Mouse (Mus musculus) intestine, postnatal 0 days (tissue): ENCODE measurements around the gene Cbx7. TPM values are rescaled to one million over a fixed set of nuclear protein-coding genes. Genes with fewer than 3 reads are reported as not detected.
A peak's percentile ranks its signal among the peaks of the same experiment; 100 is the strongest.

Experiments
- ATAC-seq: fragments of 200-750 bp; cut with Nextera tagmentation; 2 replicates; pipeline ENCODE4 v1.8.0; 2017; ENCODE audit warnings: mild to moderate bottlenecking, moderate TSS enrichment, moderate library complexity
- H3K27ac ChIP-seq: fragments of 300-500 bp; sonication (generic); 2 replicates; pipeline ENCODE4 v1.5.1; 2014; ENCODE audit warnings: mild to moderate bottlenecking, low read depth, low read length, moderate library complexity
- H3K27me3 ChIP-seq: fragments of 300-500 bp; sonication (generic); replicated peaks from 2 replicates; pipeline ENCODE4 v1.6.1; 2014; ENCODE audit warnings: low read length, mixed read lengths; ENCODE audit not compliant: control insufficient read depth, insufficient read depth
- H3K36me3 ChIP-seq: fragments of 300-500 bp; sonication (generic); 2 replicates; pipeline ENCODE4 v1.6.1; 2014; ENCODE audit warnings: mild to moderate bottlenecking, moderate library complexity; ENCODE audit not compliant: control insufficient read depth, insufficient read depth
- H3K4me1 ChIP-seq: fragments of 300-500 bp; sonication (generic); replicated peaks from 2 replicates; pipeline ENCODE4 v1.6.1; 2014; ENCODE audit warnings: antibody characterized with exemption, low read length, mixed read lengths; ENCODE audit not compliant: control insufficient read depth, insufficient read depth
- H3K4me2 ChIP-seq: fragments of 300-500 bp; sonication (generic); replicated peaks from 2 replicates; pipeline ENCODE4 v1.6.1; 2014; ENCODE audit warnings: low read depth, mild to moderate bottlenecking, moderate library complexity
- H3K4me3 ChIP-seq: fragments of 300-500 bp; sonication (generic); 2 replicates; pipeline ENCODE4 v1.5.1; 2014; ENCODE audit warnings: low read depth, low read length
- H3K9ac ChIP-seq: fragments of 300-500 bp; sonication (generic); 2 replicates; pipeline ENCODE4 v1.6.1; 2014; ENCODE audit warnings: mild to moderate bottlenecking, low read depth, low read length
- H3K9me3 ChIP-seq: fragments of 300-500 bp; sonication (generic); 2 replicates; pipeline ENCODE4 v1.6.1; 2016; ENCODE audit warnings: mixed run types; ENCODE audit not compliant: control insufficient read depth
- CTCF ChIP-seq: sonication (generic); IDR thresholded peaks from 2 replicates; pipeline ENCODE4 v1.5.1; 2016; ENCODE audit warnings: low read depth, mild to moderate bottlenecking, control low read depth, antibody characterized with exemption, moderate library complexity
- WGBS: fragments of 180-500 bp; shearing (Covaris S2); extraction: QIAGEN DNeasy Blood & Tissue Kit; methylation state at CpG from one replicate; pipeline ENCODE4 v1.1.7; 2014; 5-methylcytosine and 5-hydroxymethylcytosine counted together
- polyA plus RNA-seq: library from polyadenylated mRNA; unstranded; fragments of >200 nt; fragmentation: Nextera tagmentation; extraction: Ambion mirVana; gene quantifications from 2 replicates; pipeline ENCODE4 v1.2.1, GENCODE M21; 2015

Cbx7 gene
- polyA plus RNA-seq, 1 experiment from 2014 or later: 2.5 TPM

DNA sequence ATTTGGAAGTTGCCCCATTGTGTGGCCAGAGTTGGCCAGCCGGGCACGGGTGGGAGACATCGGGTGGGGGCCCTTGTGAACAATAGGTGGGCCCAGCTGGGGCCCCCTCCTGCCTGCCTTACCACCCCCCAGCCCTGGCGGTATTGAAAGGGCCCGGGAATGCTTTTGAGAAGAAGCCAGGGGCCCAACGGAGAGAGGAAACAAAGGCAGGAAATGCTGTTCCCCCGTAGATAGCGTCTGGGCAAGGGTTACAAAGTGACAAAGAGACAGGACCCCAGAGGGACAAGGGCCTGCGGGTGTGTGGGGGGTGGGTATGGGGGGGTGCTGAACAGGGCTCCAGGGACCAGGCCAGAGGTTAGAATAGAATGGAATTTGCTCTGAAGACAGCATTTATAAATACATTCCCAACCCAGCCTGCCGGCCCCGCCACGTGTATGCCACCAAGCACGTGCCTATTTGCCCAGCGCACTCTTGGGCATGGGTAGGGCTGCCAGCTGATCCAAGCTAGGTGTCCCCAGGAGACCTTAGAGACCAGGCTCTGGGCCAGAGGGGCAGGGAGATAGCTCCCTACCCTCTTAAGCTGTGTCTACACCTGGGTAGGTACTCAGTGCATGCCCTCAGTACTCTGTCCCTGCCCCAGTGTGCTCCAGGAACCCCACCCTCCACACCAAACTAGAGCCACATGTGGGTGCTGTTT lies 33.9 kb upstream of the Cbx7 start:
- Histone ChIP-seq H3K27ac (no peak overlapping the region), H3K4me2 (no peak overlapping the region), H3K4me1 (0 out of 2 replicates have a peak, but pooled peaks cover 5% of the 10 kb centered on the region), H3K27me3 (no peaks in the 10 kb centered on the region), H3K9me3 (no peaks in the 10 kb centered on the region), H3K9ac (no peak overlapping the region), H3K36me3 (peaks cover 31% of the 10 kb centered on the region), H3K4me3 (no peak overlapping the region)
- peak; percentile 18; the same call in 1 of the 2 replicates for ATAC-seq
- WGBS: 39% methylated on average over 13 of the region's 14 CpGs
- TF ChIP-seq CTCF: no peak

DNA sequence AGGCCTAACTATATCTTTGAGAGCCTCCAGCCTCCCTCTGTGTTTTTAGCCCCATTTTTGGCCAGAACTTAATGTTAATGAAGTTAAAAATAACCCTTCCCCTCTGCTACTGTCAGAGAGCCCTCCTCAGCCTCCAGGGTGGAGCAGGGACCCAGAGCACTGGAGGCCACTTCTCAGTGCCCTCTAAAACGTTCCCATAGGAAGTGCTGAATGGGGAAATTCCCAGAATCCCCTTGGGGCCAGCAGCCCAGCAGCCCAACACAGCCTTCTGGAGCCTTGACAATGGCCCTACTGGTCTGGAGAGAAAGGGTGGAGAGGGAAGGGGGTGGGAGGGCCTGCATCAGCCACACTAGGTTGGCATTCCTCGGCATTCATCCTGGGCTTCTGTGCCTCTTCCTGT lies 32.7 kb upstream of the Cbx7 start:
- no peak overlapping the region for H3K27ac ChIP-seq
- no peak overlapping the region for H3K9ac ChIP-seq
- no peaks in the 10 kb centered on the region for H3K27me3 ChIP-seq
- H3K4me3 ChIP-seq: no peak overlapping the region
- ATAC-seq: no peak
- H3K9me3 ChIP-seq: no peaks in the 10 kb centered on the region
- H3K36me3 ChIP-seq: peaks cover 38% of the 10 kb centered on the region
- WGBS: 38% methylated on average over 2 of the region's 2 CpGs
- H3K4me2 ChIP-seq: no peak overlapping the region
- 0 out of 2 replicates have a peak, but pooled peaks cover 2% of the 10 kb centered on the region for H3K4me1 ChIP-seq
- TF ChIP-seq CTCF: no peak

DNA sequence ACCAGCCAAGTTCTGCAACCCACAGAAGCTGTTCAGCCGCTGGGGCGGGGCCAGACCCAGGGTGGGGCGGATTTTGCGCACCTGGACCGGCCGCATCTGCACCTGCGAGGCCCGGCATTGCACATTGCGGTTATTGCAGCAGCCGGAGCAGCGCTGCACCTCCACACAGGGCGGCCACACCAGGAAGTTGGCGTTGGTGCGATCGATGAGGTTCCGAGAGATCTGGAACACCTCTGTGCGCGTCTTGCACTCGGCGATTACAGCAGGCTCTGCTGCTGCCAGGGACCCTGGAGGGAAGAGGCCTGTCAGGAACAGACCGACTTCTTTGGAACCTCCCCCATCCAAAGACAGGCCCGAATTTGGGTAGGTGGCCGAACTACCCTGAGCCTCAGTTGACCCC lies 30.7 kb upstream of the Cbx7 start:
- WGBS: 86% methylated on average over 23 of the region's 23 CpGs
- no peak overlapping the region for H3K4me3 ChIP-seq
- no peak overlapping the region for H3K4me2 ChIP-seq
- no peak overlapping the region for H3K27ac ChIP-seq
- no peak for TF ChIP-seq CTCF
- no peaks in the 10 kb centered on the region for H3K9me3 ChIP-seq
- no peak for ATAC-seq
- H3K9ac ChIP-seq: no peak overlapping the region
- H3K4me1 ChIP-seq: 0 out of 2 replicates have a peak, but pooled peaks cover 2% of the 10 kb centered on the region
- no peaks in the 10 kb centered on the region for H3K27me3 ChIP-seq
- peaks cover 57% of the 10 kb centered on the region for H3K36me3 ChIP-seq

DNA sequence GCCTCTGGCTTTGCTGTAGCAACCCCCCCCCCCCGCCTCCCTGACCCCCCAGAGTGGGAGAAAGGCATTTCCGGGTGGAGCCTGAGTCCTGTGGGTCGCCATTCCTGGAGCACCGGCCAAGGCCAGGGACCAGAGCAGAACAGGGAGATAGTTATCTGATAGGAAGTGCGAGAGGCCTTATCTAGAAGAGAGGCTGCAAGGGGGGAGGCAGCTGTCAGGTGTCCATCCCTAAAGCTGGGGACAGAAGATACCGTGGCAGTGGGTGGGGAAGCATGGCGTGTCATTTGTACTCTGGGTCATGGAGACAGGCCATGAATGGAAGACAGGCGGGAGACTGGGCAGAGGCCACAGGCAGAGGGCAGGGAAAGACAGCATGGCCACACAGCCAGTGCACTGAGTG lies 29.8 kb upstream of the Cbx7 start:
- no peak overlapping the region for H3K4me2 ChIP-seq
- 53% methylated on average over 8 of the region's 8 CpGs for WGBS
- H3K4me3 ChIP-seq: no peak overlapping the region
- peaks cover 65% of the 10 kb centered on the region for H3K36me3 ChIP-seq
- TF ChIP-seq CTCF: no peak
- ATAC-seq: no peak
- H3K4me1 ChIP-seq: 0 out of 2 replicates have a peak, but pooled peaks cover 2% of the 10 kb centered on the region
- no peak overlapping the region for H3K9ac ChIP-seq
- no peaks in the 10 kb centered on the region for H3K9me3 ChIP-seq
- no peaks in the 10 kb centered on the region for H3K27me3 ChIP-seq
- H3K27ac ChIP-seq: no peak overlapping the region

DNA sequence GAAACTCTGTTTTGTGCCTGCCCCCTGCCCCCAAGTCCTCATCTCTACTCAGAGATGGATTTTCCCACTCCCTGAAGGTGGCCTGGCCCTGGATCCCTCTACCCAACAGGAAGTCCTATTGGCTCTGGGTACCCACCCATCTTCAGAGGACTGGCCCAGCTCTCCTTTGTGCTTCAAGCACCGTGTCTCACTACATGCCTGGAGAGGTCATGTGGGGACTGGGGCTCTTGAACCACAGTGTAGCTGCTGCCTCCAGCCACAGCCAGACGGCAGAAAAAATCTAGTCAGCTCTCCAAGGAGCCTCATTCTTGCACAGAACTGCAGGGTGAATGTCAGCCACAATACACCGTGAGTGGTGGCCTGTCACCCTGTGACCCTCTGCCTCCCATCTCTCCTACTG lies 27.1 kb upstream of the Cbx7 start:
- H3K9me3 ChIP-seq: no peaks in the 10 kb centered on the region
- H3K27me3 ChIP-seq: no peaks in the 10 kb centered on the region
- H3K36me3 ChIP-seq: peaks cover 69% of the 10 kb centered on the region
- TF ChIP-seq CTCF: no peak
- 67% methylated on average over 3 of the region's 3 CpGs for WGBS
- no peak overlapping the region for H3K4me2 ChIP-seq
- H3K27ac ChIP-seq: no peak overlapping the region
- no peaks in the 10 kb centered on the region for H3K4me1 ChIP-seq
- ATAC-seq: no peak
- H3K4me3 ChIP-seq: no peak overlapping the region
- H3K9ac ChIP-seq: no peak overlapping the region

DNA sequence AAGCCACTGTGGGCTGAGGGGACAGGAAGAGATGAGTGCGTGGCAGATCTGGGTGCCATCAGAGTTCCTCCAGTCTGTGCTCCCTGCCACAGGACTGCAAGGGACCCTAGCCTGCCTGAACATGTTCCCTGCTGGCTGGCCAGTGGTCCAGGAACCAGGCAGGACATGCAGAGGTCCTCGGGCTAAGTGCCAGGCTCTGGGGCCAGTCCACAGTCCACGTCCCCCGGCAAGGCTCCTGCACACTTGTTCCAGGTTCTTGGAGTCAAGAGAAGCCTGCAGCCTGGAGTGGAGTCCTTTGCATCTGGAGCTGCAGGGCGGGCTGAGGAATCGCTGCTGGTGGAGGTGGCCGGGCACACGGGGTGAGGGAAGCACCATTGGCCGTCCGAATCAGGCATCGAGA lies 25.9 kb upstream of the Cbx7 start:
- Histone ChIP-seq H3K9me3 (no peaks in the 10 kb centered on the region), H3K4me2 (no peak overlapping the region), H3K4me3 (no peak overlapping the region), H3K27ac (no peak overlapping the region), H3K4me1 (no peaks in the 10 kb centered on the region), H3K27me3 (no peaks in the 10 kb centered on the region), H3K36me3 (peaks cover 61% of the 10 kb centered on the region), H3K9ac (no peak overlapping the region)
- ATAC-seq: no peak
- 94% methylated on average over 11 of the region's 11 CpGs for WGBS
- no peak for TF ChIP-seq CTCF
